ENCODE assay signal across 12 mouse cellular contexts in the genomic region with DNA sequence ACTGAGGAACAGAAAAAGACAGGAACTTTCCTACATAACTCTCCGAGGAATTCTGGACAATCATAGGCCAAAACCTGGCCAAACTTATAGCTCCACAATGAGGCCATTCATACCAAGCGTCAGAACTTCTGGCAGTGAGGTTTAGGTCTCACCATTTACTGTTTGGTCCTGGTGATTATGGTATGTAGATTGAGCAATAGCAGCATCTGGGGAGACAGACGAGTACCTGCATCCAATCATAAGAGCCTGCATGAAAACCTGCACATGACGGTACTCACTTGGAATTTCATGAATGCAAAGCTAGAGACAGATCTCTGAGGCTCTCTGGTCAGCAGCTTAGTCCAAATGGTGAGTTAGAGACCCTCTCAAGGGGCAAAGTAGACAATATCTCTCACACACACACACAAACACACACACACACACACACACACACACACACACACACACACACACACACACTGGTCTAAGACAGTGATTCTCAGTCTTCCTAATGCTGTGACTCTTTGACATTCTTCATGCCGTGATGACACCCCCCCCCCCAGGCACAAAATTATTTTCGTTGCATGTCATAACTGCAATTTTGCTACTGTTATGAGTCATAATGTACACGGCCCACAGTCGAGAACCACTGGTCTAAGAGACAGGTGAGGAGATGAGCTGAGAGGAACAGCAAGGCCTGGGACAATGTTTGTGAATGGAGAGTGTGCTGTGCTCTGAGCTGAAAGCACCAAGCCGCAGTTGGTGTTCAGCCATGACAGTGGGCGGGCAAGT.
"Had no signal": no experiment of that assay in that cellular context is flagged by ENCODE, and none has a peak within 500 bp of the region (broad histone marks: within the 10 kb centered on the region; RNA-seq: fewer than 3 reads in every experiment).

No protein-coding gene starts in this region.

- H3K27me3 ChIP-seq: intestine, embryonic 15.5 days; kidney, embryonic 15.5 days; liver, embryonic 13.5 days; midbrain, embryonic 13.5 days had no signal

- H3K27ac ChIP-seq: intestine, embryonic 15.5 days; kidney, embryonic 15.5 days; left cerebral cortex, adult 2 months; liver, embryonic 13.5 days; midbrain, embryonic 13.5 days; stomach, postnatal 0 days had no signal

- H3K4me1 ChIP-seq: intestine, embryonic 15.5 days; kidney, embryonic 15.5 days; liver, embryonic 13.5 days had no signal

- H3K4me2 ChIP-seq: intestine, embryonic 15.5 days; kidney, embryonic 15.5 days; liver, embryonic 13.5 days; midbrain, embryonic 13.5 days had no signal

- H3K9me3 ChIP-seq: intestine, embryonic 15.5 days; kidney, embryonic 15.5 days; liver, embryonic 13.5 days; midbrain, embryonic 13.5 days had no signal

- ATAC-seq: intestine, embryonic 15.5 days; liver, postnatal 0 days; midbrain, embryonic 13.5 days had no signal

- DNase-seq: kidney, adult 18-20 months; kidney, postnatal 14 days; liver; liver, embryonic 13.5 days; liver, postnatal 0 days; lung, postnatal 10 days; thymus, postnatal 4 days had no signal

- H3K4me3 ChIP-seq: intestine, embryonic 15.5 days; kidney, embryonic 15.5 days; left cerebral cortex, adult 2 months; liver, embryonic 13.5 days; midbrain, embryonic 13.5 days had no signal

- H3K9ac ChIP-seq: intestine, embryonic 15.5 days; kidney, embryonic 15.5 days; liver, embryonic 13.5 days; liver, postnatal 0 days; midbrain, embryonic 13.5 days had no signal

- H3K36me3 ChIP-seq: intestine, embryonic 15.5 days; kidney, embryonic 15.5 days; liver, embryonic 13.5 days; midbrain, embryonic 13.5 days had no signal
